Mouse (Mus musculus) kidney, adult 18-20 months (tissue): ENCODE measurements around the gene Sepsecs.

ENCODE experiments used
- DNase-seq: peaks from one replicate; pipeline ENCODE4 v3.0.0; 2021

Sepsecs gene

DNA sequence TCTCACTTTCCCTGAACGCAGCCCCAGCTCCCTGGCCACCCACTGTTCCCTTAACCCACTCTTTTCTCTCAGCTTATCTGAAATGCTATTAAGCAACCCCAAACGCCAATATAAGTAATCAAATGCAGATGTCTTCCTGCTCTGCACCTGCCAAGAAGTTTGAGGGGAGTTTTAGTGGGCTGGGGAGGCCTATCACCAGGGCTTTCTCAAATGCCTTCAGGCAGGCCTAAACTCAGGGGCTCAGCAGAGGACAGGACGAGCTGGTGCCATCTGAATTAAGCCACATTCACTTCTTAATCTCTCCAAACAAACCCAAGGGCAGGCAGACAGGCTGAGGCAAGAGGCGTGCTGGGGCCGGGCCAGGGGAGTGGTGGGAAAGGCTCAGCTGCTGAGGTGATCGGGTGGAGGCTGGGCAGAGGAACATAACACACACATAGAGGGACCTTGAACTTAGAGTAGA is 64.9 kb downstream of the Sepsecs start:
- DNase-seq = no peak

DNA sequence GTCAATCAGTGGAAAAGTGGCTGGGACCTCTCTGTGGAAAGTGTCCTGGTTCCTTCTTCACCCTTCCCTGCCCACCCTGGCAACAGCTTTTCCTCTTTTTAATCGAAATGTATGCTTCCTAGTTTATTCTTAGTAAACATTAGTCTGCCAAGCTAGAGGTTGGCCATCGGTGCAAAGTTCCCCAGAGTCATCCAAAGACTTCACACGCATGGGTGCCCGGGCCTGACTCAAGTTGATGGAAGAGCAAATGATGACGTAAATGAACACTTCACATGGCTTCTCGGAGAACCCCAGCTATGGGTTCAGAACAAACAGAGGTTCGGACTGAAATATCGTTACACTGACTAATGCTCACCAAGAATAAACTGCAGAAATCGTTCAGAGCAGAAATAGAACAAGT is 78.9 kb downstream of the Sepsecs start:
- DNase-seq = peak; percentile 51
